Mouse (Mus musculus) bone marrow macrophage, adult 2 months (primary cell): Measurements from ENCODE around the gene Thada. TPM values are rescaled to one million over a fixed set of nuclear protein-coding genes. Genes with fewer than 3 reads are reported as not detected.
A peak's percentile ranks its signal among the peaks of the same experiment; 100 is the strongest.

Experiments used
- H3K27ac ChIP-seq: 2 replicates; pipeline ENCODE4 v1.5.1; 2012; ENCODE audit warnings: low read depth, low read length; ENCODE audit not compliant: insufficient read depth
- H3K4me1 ChIP-seq: 2 replicates; pipeline ENCODE4 v1.6.1; 2012; ENCODE audit warnings: low read length; ENCODE audit not compliant: control insufficient read depth, insufficient read depth
- H3K4me3 ChIP-seq: 2 replicates; pipeline ENCODE4 v1.5.1; 2012; ENCODE audit warnings: mild to moderate bottlenecking, low read length, moderate library complexity; ENCODE audit not compliant: insufficient read depth
- CTCF ChIP-seq: IDR thresholded peaks from 2 replicates; pipeline ENCODE4 v1.5.1; 2012; ENCODE audit warnings: low read depth, mild to moderate bottlenecking, low read length, moderate library complexity
- POLR2A ChIP-seq: IDR thresholded peaks from 2 replicates; pipeline ENCODE4 v1.6.1; 2012; ENCODE audit warnings: mild to moderate bottlenecking, low read depth, low read length, borderline replicate concordance
- polyA plus RNA-seq: library from polyadenylated mRNA; stranded (reverse); fragments of >200 nt; gene quantifications from 2 replicates; pipeline ENCODE4 v1.2.4, GENCODE M21; 2012; ENCODE audit not compliant: missing spikeins, insufficient read depth, insufficient read length

Thada gene
- polyA plus RNA-seq, 1 experiment = 6.6 TPM

DNA sequence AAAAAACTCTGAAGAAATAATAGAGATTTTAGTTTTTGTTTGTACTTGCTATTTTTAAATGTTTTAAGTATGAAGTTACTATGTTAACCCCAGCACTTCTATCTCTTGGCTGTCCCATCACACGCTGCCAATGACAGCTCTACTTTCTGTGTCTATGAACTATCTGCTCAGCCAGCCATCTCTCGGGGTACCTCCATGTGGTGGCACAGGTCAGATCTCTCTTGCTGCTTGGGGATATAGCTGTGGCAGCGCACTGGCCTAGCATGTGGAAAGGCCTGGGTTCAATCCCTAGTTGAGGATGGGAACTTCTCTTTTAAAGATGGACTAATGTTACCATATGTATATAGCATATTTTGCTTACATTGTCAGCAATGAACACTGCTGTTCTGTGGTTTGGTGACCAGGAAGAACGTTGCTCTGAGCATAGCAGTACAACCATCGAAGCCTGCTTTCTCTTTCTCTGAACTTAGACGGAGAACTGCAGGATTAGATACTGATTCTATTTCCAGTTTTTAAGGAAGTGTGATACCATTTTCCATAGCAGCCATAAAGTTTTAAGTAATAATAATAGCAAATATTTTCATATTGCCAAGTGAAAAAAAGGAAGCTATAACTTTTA, 198.4 kb downstream of the Thada start:
- Histone ChIP-seq H3K27ac (peak overlapping the region; percentile 76), H3K4me1 (peaks cover 39% of the 10 kb centered on the region), H3K4me3 (no peak overlapping the region)
- no peak for TF ChIP-seq POLR2A
- TF ChIP-seq CTCF = no peak

DNA sequence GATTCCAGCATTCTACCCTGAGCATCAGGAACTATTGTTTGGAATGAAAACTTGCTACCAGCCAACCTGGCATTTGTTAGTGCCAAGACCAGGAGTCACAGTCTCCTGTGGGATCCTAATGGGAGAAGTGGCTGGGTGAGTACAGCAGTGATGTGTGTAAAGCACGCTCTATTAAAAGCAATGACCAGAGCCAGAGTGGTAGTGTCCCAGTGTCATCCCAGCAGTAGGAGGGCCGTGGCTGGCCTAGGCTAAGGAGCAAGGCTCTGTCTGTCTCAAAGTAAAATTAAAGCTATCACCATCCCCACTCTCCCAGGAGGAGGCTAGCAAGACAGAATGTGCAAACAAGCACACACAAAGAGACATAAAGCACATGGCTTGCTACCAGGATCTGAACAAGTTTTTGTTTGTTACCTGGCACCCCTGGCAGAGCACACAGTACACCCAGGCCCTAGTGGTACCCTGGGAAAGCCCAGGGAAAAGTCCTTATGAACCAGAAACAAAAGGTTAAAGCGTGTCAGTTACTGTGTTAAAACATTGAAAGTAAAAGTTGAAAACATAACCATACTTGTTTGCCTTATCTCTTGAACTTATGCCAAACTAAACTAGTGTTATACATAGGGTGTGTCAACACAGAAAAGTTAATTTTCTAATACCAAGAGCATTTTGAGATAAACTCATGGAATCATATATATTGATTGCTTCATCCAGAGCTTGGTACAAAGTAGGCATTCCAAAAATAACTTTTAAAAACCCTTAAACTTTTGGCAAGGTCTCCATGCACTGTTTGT, 199.7 kb downstream of the Thada start:
- H3K27ac ChIP-seq = no peak overlapping the region
- TF ChIP-seq CTCF (no peak), POLR2A (no peak)

DNA sequence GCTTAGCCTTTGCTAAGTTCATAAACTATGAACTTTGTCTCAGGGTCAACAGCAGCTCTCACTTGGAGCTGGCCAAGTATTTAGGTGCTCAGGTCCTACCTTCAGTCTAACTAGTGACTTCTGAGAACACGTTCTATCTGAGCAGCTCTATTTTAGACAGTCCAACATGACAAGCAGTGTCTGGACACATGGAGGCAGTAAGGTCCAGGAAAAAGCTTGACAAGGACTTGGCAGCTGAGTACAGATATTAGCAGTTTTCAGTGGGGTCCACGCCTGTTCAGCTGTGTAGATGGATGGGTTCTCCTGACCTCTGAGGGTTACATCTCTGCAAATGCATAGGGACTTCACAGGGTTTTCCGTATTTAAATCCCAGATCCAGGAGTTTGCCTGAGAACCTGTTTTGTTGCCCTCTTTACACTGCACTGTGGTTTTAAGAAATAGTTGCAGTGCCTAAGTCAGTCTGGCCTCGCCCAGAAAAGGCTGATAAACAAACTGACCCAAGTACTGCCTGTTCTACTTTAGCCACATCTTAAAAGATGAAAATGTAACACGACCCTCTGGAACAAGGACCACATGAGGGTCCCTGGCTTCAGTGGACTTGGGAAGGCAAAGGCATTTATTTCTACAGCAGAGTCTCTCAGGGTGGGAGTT, 200.4 kb downstream of the Thada start:
- no peak overlapping the region for H3K4me3 ChIP-seq
- no peak overlapping the region for H3K27ac ChIP-seq
- peaks cover 20% of the 10 kb centered on the region for H3K4me1 ChIP-seq
- TF ChIP-seq CTCF (no peak), POLR2A (no peak)

More for the DNA sequence above, 199.7 kb downstream of the Thada start:
- Histone ChIP-seq H3K4me3 (no peak overlapping the region), H3K4me1 (peaks cover 28% of the 10 kb centered on the region)

GRCm38 (mm10) chr17:84264305-84264704, 201.7 kb downstream of the Thada start:
- Histone ChIP-seq H3K4me3 (no peak overlapping the region), H3K4me1 (peaks cover 15% of the 10 kb centered on the region), H3K27ac (no peak overlapping the region)
- TF ChIP-seq CTCF (no peak), POLR2A (no peak)

- peaks cover 20% of the 10 kb centered on the region for H3K4me1 ChIP-seq
- TF ChIP-seq POLR2A (no peak), CTCF (no peak)
- H3K4me3 ChIP-seq = no peak overlapping the region
- H3K27ac ChIP-seq = no peak overlapping the region
Measured at GRCm38 (mm10) chr17:84263591-84263990, 202.4 kb downstream of the Thada start.

DNA sequence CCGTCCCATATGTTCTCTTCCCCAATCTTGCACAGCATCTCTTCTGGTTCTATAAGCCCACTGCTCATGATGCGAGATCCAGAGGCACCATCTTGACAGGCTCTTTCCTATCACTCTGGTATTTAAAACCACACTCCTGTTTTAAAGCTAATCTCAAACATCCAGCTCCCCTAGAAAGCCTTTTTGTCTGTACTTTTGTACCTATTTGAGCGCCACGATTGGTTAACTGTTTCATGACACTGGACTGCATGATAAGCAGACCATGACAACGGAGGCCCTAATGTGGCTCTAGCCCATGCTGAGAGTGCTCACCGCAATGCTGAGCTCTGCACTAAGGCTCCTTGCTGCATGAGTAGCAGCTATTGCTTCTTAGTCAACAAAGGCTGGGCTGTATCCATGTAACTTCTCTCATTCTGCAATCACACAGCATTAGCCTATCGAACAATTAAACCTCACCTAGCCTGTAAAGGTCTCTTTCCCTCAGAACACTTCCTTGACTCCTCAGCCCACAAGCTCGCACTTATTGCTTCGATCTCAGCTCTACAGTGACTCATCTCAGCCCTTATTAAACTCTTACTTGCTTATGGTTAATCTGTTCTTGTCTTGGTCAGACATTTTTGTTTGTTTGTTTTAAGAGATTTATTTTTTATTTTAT, 203.6 kb downstream of the Thada start:
- no peak overlapping the region for H3K27ac ChIP-seq
- H3K4me1 ChIP-seq = peaks cover 13% of the 10 kb centered on the region
- TF ChIP-seq POLR2A = no peak
- no peak for TF ChIP-seq CTCF
- H3K4me3 ChIP-seq = no peak overlapping the region

DNA sequence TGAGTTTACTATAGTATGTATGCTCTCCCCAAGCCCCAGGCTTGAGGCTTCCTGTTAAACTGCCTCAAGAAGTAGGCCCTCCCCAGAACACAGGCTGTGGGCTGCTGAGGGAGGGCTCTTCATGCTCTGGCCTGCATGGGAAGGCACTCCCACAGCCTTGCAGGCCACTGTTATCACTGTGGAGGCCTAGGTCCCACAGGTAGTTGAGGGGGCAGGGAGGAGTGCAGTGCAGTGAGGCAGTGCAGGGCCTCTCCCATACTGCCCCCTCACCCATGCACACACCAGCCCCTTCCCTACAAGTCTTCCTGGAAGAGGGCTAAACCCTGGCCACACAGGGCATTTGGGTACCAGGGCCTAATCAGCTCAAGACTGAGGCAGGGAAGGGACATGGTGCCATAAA, 205.0 kb downstream of the Thada start:
- Histone ChIP-seq H3K4me3 (no peak overlapping the region), H3K4me1 (peaks cover 10% of the 10 kb centered on the region)

GRCm38 (mm10) chr17:84260226-84260625, 205.8 kb downstream of the Thada start:
- TF ChIP-seq CTCF (no peak), POLR2A (no peak)
- Histone ChIP-seq H3K4me1 (peaks cover 10% of the 10 kb centered on the region), H3K27ac (no peak overlapping the region), H3K4me3 (no peak overlapping the region)

More for the DNA sequence above, 205.0 kb downstream of the Thada start:
- TF ChIP-seq POLR2A = no peak
- TF ChIP-seq CTCF = no peak
- H3K27ac ChIP-seq = no peak overlapping the region

- H3K4me3 ChIP-seq = no peak overlapping the region
- H3K4me1 ChIP-seq = peaks cover 10% of the 10 kb centered on the region
- H3K27ac ChIP-seq = no peak overlapping the region
- no peak for TF ChIP-seq CTCF
- TF ChIP-seq POLR2A = no peak
Measured at GRCm38 (mm10) chr17:84258638-84259261, 207.3 kb downstream of the Thada start.
